Mouse (Mus musculus): Measurements from ENCODE around the gene Bace2. TPM values are rescaled to one million over a fixed set of nuclear protein-coding genes. Genes with fewer than 3 reads are reported as not detected.

Bace2 gene
- polyA plus RNA-seq, 2 experiments = 2.1 to 11.8 TPM

- Histone ChIP-seq H3K9ac (ENCODE audit: low read depth, low read length, severe bottlenecking) (no peak overlapping the region), H3K4me1 (ENCODE audit: control insufficient read depth, insufficient read depth, low read length) (0 out of 2 replicates have a peak, but pooled peaks cover 6% of the 10 kb centered on the region), H3K9me3 (ENCODE audit: control insufficient read depth, low read length) (no peaks in the 10 kb centered on the region), H3K4me3 (replicated peaks; ENCODE audit: low read length) (no peak overlapping the region), H3K36me3 (ENCODE audit: control insufficient read depth, insufficient read depth, low read length) (no peaks in the 10 kb centered on the region), H3K27me3 (ENCODE audit: control insufficient read depth, insufficient read depth, low read length) (no peaks in the 10 kb centered on the region), H3K27ac (replicated peaks; ENCODE audit: low read depth, low read length) (no peak overlapping the region), H3K4me2 (replicated peaks; ENCODE audit: low read depth, low read length, severe bottlenecking) (no peak overlapping the region)
- 77% methylated on average over 1 of the region's 1 CpGs for WGBS
- ATAC-seq (ENCODE audit: low FRiP score, low read depth) (no peak), DNase-seq (ENCODE audit: low spot score) (no peak)
- TF ChIP-seq POLR2A (IDR thresholded peaks at IDR 0.05; ENCODE audit: borderline replicate concordance, extremely low read depth, insufficient read depth, insufficient read length) = no peak
Measured at GRCm38 (mm10) chr16:97459831-97460230, 103.3 kb downstream of the Bace2 start.

DNA sequence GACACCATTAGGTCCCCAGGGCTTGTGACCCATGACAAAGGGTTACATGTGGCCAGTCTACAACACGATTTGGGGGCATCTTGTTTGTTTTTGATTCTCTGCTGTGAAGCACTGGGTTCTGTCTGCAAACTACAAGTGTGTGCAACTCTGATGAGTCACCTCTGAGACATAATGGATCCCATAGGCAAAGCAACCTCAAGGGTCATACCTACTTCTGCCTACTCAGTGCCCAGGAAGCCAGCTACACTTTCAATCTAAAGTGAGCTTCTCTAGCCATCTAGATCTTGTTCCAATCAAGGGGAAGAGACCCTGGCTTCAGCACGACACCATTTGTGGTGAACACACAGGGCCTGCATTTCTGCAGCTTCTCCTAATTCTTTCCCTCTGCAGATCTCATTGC is 104.7 kb downstream of the Bace2 start:
- no peak for TF ChIP-seq POLR2A (IDR thresholded peaks at IDR 0.05; ENCODE audit: borderline replicate concordance, extremely low read depth, insufficient read depth, insufficient read length)
- ATAC-seq (ENCODE audit: low FRiP score, low read depth) = no peak
- no peak overlapping the region for H3K4me3 ChIP-seq (replicated peaks; ENCODE audit: low read length)
- WGBS = 65% methylated on average over 2 of the region's 2 CpGs
- H3K4me2 ChIP-seq (replicated peaks; ENCODE audit: low read depth, low read length, severe bottlenecking) = no peak overlapping the region
- no peak overlapping the region for H3K9ac ChIP-seq (ENCODE audit: low read depth, low read length, severe bottlenecking)
- no peak for DNase-seq (ENCODE audit: low spot score)
- no peaks in the 10 kb centered on the region for H3K36me3 ChIP-seq (ENCODE audit: control insufficient read depth, insufficient read depth, low read length)
- H3K27me3 ChIP-seq (ENCODE audit: control insufficient read depth, insufficient read depth, low read length) = no peaks in the 10 kb centered on the region
- H3K9me3 ChIP-seq (ENCODE audit: control insufficient read depth, low read length) = no peaks in the 10 kb centered on the region
- H3K4me1 ChIP-seq (ENCODE audit: control insufficient read depth, insufficient read depth, low read length) = 0 out of 2 replicates have a peak, but pooled peaks cover 6% of the 10 kb centered on the region
- H3K27ac ChIP-seq (replicated peaks; ENCODE audit: low read depth, low read length) = no peak overlapping the region

GRCm38 (mm10) chr16:97462481-97463181 is 106.1 kb downstream of the Bace2 start, which contains the start of gene Mx1:
Mx1 (minus strand) TSS chr16:97462907.
- Histone ChIP-seq H3K9ac (ENCODE audit: low read depth, low read length, severe bottlenecking) (no peak within 1 kb of the TSS), H3K27ac (replicated peaks; ENCODE audit: low read depth, low read length) (no peak within 1 kb of the TSS), H3K4me3 (replicated peaks; ENCODE audit: low read length) (no peak within 1 kb of the TSS), H3K36me3 (ENCODE audit: control insufficient read depth, insufficient read depth, low read length) (no peaks in the 10 kb centered on the region), H3K27me3 (ENCODE audit: control insufficient read depth, insufficient read depth, low read length) (no peaks in the 10 kb centered on the region), H3K4me2 (replicated peaks; ENCODE audit: low read depth, low read length, severe bottlenecking) (no peak within 1 kb of the TSS), H3K4me1 (ENCODE audit: control insufficient read depth, insufficient read depth, low read length) (0 out of 2 replicates have a peak, but pooled peaks cover 6% of the 10 kb centered on the region), H3K9me3 (ENCODE audit: control insufficient read depth, low read length) (no peaks in the 10 kb centered on the region)
- ATAC-seq (ENCODE audit: low FRiP score, low read depth) (peak; percentile 71; the same call in 1 of the 2 replicates), DNase-seq (ENCODE audit: low spot score) (peak; percentile 15)
- WGBS = 26% methylated on average over 4 of the region's 4 CpGs
- no peak for TF ChIP-seq POLR2A (IDR thresholded peaks at IDR 0.05; ENCODE audit: borderline replicate concordance, extremely low read depth, insufficient read depth, insufficient read length)

DNA sequence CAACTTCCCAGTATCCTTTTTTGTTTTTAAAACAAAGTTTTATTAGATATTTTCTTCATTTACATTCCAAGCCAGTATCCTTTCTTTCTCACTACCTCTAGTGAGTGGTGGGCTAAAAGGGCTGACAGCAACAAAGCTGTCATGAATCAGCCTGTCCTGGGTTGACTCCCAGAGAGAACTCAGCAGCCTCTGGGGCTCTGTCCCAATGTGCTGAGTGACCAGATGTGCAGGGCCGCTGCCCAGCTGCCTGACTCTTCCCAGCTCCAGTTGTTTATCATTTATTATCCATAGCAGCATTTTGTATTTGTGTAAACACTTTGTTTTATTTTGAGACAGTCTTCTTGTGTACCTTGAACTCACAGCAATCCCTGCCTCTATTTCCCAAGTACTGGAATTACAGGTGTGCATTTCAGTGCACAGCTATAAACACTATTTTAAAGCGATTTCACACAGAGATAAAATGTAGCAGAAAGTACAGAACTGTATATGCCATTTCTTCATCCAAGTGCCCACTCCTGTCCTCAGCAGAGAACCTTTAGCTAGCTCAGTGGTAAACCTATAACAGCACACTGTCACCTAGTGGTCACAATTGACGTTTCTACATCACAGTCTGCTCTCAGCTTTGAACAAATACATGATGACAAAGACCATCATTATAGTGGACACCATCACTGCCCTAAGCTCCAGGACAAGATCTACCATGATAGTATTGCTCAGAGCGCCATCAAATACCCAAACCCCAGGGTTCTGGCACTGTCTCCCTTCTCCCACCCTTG is 109.8 kb downstream of the Bace2 start:
- no peak overlapping the region for H3K9ac ChIP-seq (ENCODE audit: low read depth, low read length, severe bottlenecking)
- H3K27ac ChIP-seq (replicated peaks; ENCODE audit: low read depth, low read length) = no peak overlapping the region
- H3K4me2 ChIP-seq (replicated peaks; ENCODE audit: low read depth, low read length, severe bottlenecking) = no peak overlapping the region
- no peaks in the 10 kb centered on the region for H3K27me3 ChIP-seq (ENCODE audit: control insufficient read depth, insufficient read depth, low read length)
- no peak overlapping the region for H3K4me3 ChIP-seq (replicated peaks; ENCODE audit: low read length)
- H3K9me3 ChIP-seq (ENCODE audit: control insufficient read depth, low read length) = no peaks in the 10 kb centered on the region
- WGBS = 45% methylated on average over 4 of the region's 4 CpGs
- DNase-seq (ENCODE audit: low spot score) (peak; percentile 16), ATAC-seq (ENCODE audit: low FRiP score, low read depth) (no peak; the same call in 1 of the 2 replicates)
- 0 out of 2 replicates have a peak, but pooled peaks cover 6% of the 10 kb centered on the region for H3K4me1 ChIP-seq (ENCODE audit: control insufficient read depth, insufficient read depth, low read length)
- no peak for TF ChIP-seq POLR2A (IDR thresholded peaks at IDR 0.05; ENCODE audit: borderline replicate concordance, extremely low read depth, insufficient read depth, insufficient read length)
- H3K36me3 ChIP-seq (ENCODE audit: control insufficient read depth, insufficient read depth, low read length) = no peaks in the 10 kb centered on the region

GRCm38 (mm10) chr16:97467472-97467871 is 110.9 kb downstream of the Bace2 start:
- WGBS = 76% methylated on average over 3 of the region's 3 CpGs
- H3K27ac ChIP-seq (replicated peaks; ENCODE audit: low read depth, low read length) = no peak overlapping the region
- no peak overlapping the region for H3K4me2 ChIP-seq (replicated peaks; ENCODE audit: low read depth, low read length, severe bottlenecking)
- no peak overlapping the region for H3K4me3 ChIP-seq (replicated peaks; ENCODE audit: low read length)
- DNase-seq (ENCODE audit: low spot score) (no peak), ATAC-seq (ENCODE audit: low FRiP score, low read depth) (no peak)
- 0 out of 2 replicates have a peak, but pooled peaks cover 5% of the 10 kb centered on the region for H3K4me1 ChIP-seq (ENCODE audit: control insufficient read depth, insufficient read depth, low read length)
- no peak overlapping the region for H3K9ac ChIP-seq (ENCODE audit: low read depth, low read length, severe bottlenecking)
- TF ChIP-seq POLR2A (IDR thresholded peaks at IDR 0.05; ENCODE audit: borderline replicate concordance, extremely low read depth, insufficient read depth, insufficient read length) = no peak
- H3K27me3 ChIP-seq (ENCODE audit: control insufficient read depth, insufficient read depth, low read length) = no peaks in the 10 kb centered on the region
- H3K36me3 ChIP-seq (ENCODE audit: control insufficient read depth, insufficient read depth, low read length) = no peaks in the 10 kb centered on the region
- H3K9me3 ChIP-seq (ENCODE audit: control insufficient read depth, low read length) = no peaks in the 10 kb centered on the region
